Mouse (Mus musculus) mouse embryonic stem cell (cell line): ENCODE measurements around the gene St14.

Experiments
- in situ Hi-C, 2 experiments: fragments of 300-500 bp; cut with MboI; formaldehyde crosslinking; loops; 1 replicate in 1 of 2; 3 replicates in 1 of 2; pipeline ENCODE4 v1.14.3; 2019 to 2020; ENCODE audit warnings: low sequenced_read_pairs in 2 of 2, low pct_unique_long_range_greater_than_20kb in 1 of 2, mixed read lengths in 1 of 2; ENCODE audit not compliant: unreplicated experiment in 1 of 2

St14 gene

GRCm38 (mm10) chr9:31050208-31050607 is 81.4 kb downstream of the St14 start:
- in situ Hi-C loops: no loop called here
